Mouse (Mus musculus) ES-Bruce4 (cell line): ENCODE measurements around the gene Depdc1a. TPM values are rescaled to one million over a fixed set of nuclear protein-coding genes. Genes with fewer than 3 reads are reported as not detected.

Experiments
- H3K27ac ChIP-seq: 2 replicates; pipeline ENCODE4 v1.5.1; 2012; ENCODE audit warnings: low read length, inconsistent platforms; ENCODE audit not compliant: insufficient read depth
- H3K27me3 ChIP-seq: 2 replicates; pipeline ENCODE4 v1.6.1; 2012; ENCODE audit warnings: mild to moderate bottlenecking, low read length, inconsistent platforms; ENCODE audit not compliant: control insufficient read depth, poor library complexity, insufficient read depth, severe bottlenecking
- H3K36me3 ChIP-seq: 2 replicates; pipeline ENCODE4 v1.6.1; 2012; ENCODE audit warnings: inconsistent platforms, mild to moderate bottlenecking, low read length, moderate library complexity; ENCODE audit not compliant: control insufficient read depth, poor library complexity, insufficient read depth, severe bottlenecking
- H3K4me1 ChIP-seq: one replicate; pipeline ENCODE4 v1.8.1; 2011; ENCODE audit warnings: low read length; ENCODE audit not compliant: control insufficient read depth, insufficient read depth
- H3K4me3 ChIP-seq: 2 replicates; pipeline ENCODE4 v1.5.1; 2011; ENCODE audit warnings: low read depth, mild to moderate bottlenecking, low read length
- H3K9ac ChIP-seq: 2 replicates; pipeline ENCODE4 v1.6.1; 2012; ENCODE audit warnings: low read depth, mild to moderate bottlenecking, inconsistent platforms; ENCODE audit not compliant: poor library complexity, severe bottlenecking
- H3K9me3 ChIP-seq: replicated peaks from 2 replicates; pipeline ENCODE4 v1.6.1; 2012; ENCODE audit warnings: mild to moderate bottlenecking, low read length, inconsistent platforms; ENCODE audit not compliant: control insufficient read depth, poor library complexity, insufficient read depth, severe bottlenecking
- CTCF ChIP-seq: IDR thresholded peaks from one replicate; pipeline ENCODE4 v1.8.1; 2011; ENCODE audit warnings: low read depth, low read length
- EP300 ChIP-seq: IDR thresholded peaks from 2 replicates; pipeline ENCODE4 v1.6.1; 2011; ENCODE audit warnings: low read depth, low read length; ENCODE audit not compliant: insufficient read depth
- POLR2A ChIP-seq: IDR thresholded peaks from one replicate; pipeline ENCODE4 v1.8.1; 2011; ENCODE audit warnings: low read length; ENCODE audit not compliant: insufficient read depth
- polyA plus RNA-seq: library from polyadenylated mRNA; stranded (reverse); fragments of >200 nt; gene quantifications from 2 replicates; pipeline ENCODE4 v1.2.4, GENCODE M21; 2011; ENCODE audit warnings: low read depth; ENCODE audit not compliant: missing spikeins, insufficient read depth, insufficient read length

The Depdc1a gene
- polyA plus RNA-seq, 1 experiment = 44.5 TPM

GRCm38 (mm10) chr3:159528563-159528962, 33.3 kb downstream of the Depdc1a start:
- H3K9ac ChIP-seq = no peak overlapping the region
- H3K36me3 ChIP-seq = no peaks in the 10 kb centered on the region
- no peak overlapping the region for H3K27ac ChIP-seq
- no peaks in the 10 kb centered on the region for H3K9me3 ChIP-seq
- H3K4me1 ChIP-seq = no peaks in the 10 kb centered on the region
- H3K4me3 ChIP-seq = no peak overlapping the region
- no peak for TF ChIP-seq CTCF
- TF ChIP-seq POLR2A = no peak
- no peak for TF ChIP-seq EP300
- no peaks in the 10 kb centered on the region for H3K27me3 ChIP-seq

GRCm38 (mm10) chr3:159548303-159548702, 53.1 kb downstream of the Depdc1a start:
- no peak for TF ChIP-seq CTCF
- TF ChIP-seq EP300 = no peak
- TF ChIP-seq POLR2A = no peak
- Histone ChIP-seq H3K9ac (no peak overlapping the region), H3K4me1 (no peaks in the 10 kb centered on the region), H3K36me3 (no peaks in the 10 kb centered on the region), H3K4me3 (no peak overlapping the region), H3K9me3 (no peaks in the 10 kb centered on the region), H3K27ac (no peak overlapping the region), H3K27me3 (no peaks in the 10 kb centered on the region)

GRCm38 (mm10) chr3:159550224-159550623, 55.0 kb downstream of the Depdc1a start:
- Histone ChIP-seq H3K27me3 (no peaks in the 10 kb centered on the region), H3K9me3 (no peaks in the 10 kb centered on the region), H3K27ac (no peak overlapping the region), H3K36me3 (no peaks in the 10 kb centered on the region), H3K4me1 (no peaks in the 10 kb centered on the region), H3K4me3 (no peak overlapping the region), H3K9ac (no peak overlapping the region)
- no peak for TF ChIP-seq POLR2A
- TF ChIP-seq EP300 = no peak
- no peak for TF ChIP-seq CTCF

Other genes starting within 250 kb of the Depdc1a start
- not detected in 2 replicates for gene Rpe65, start 103.7 kb downstream of the Depdc1a start, polyA plus RNA-seq